Mouse (Mus musculus) liver, embryonic 16.5 days (tissue): ENCODE results near the gene Zfp704. TPM values are rescaled to one million over a fixed set of nuclear protein-coding genes. Genes with fewer than 3 reads are reported as not detected.

Experiments
- ATAC-seq: fragments of 200-750 bp; cut with Nextera tagmentation; 2 replicates; pipeline ENCODE4 v1.8.0; 2017; ENCODE audit warnings: low read depth, mild to moderate bottlenecking, moderate number of reproducible peaks, moderate library complexity
- H3K27ac ChIP-seq: fragments of 300-500 bp; sonication (generic); 2 replicates; pipeline ENCODE4 v1.5.1; 2014; ENCODE audit warnings: mild to moderate bottlenecking, low read length
- H3K27me3 ChIP-seq: fragments of 300-500 bp; sonication (generic); 2 replicates; pipeline ENCODE4 v1.6.1; 2014; ENCODE audit warnings: low read depth, low read length, mixed read lengths; ENCODE audit not compliant: control insufficient read depth, insufficient read depth
- H3K36me3 ChIP-seq: fragments of 300-500 bp; sonication (generic); 2 replicates; pipeline ENCODE4 v1.6.1; 2014; ENCODE audit warnings: mild to moderate bottlenecking; ENCODE audit not compliant: control insufficient read depth, insufficient read depth
- H3K4me1 ChIP-seq: fragments of 300-500 bp; sonication (generic); 2 replicates; pipeline ENCODE4 v1.6.1; 2014; ENCODE audit warnings: low read depth, low read length, mixed read lengths; ENCODE audit not compliant: control insufficient read depth
- H3K4me2 ChIP-seq: fragments of 300-500 bp; sonication (generic); 2 replicates; pipeline ENCODE4 v1.6.1; 2014; ENCODE audit warnings: low read depth, low read length, mixed read lengths
- H3K4me3 ChIP-seq: fragments of 300-500 bp; sonication (generic); 2 replicates; pipeline ENCODE4 v1.5.1; 2014; ENCODE audit warnings: low read depth, mild to moderate bottlenecking, low read length
- H3K9ac ChIP-seq: fragments of 300-500 bp; sonication (generic); 2 replicates; pipeline ENCODE4 v1.6.1; 2014; ENCODE audit warnings: low read depth, low read length
- H3K9me3 ChIP-seq: fragments of 300-500 bp; sonication (generic); replicated peaks from 2 replicates; pipeline ENCODE4 v1.6.1; 2016; ENCODE audit warnings: low read length; ENCODE audit not compliant: control insufficient read depth
- WGBS: fragments of 180-500 bp; shearing (Covaris S2); extraction: QIAGEN DNeasy Blood & Tissue Kit; methylation state at CpG from one replicate; pipeline ENCODE4 v1.1.7; 2014; ENCODE audit not compliant: insufficient replicate concordance; 5-methylcytosine and 5-hydroxymethylcytosine counted together
- polyA plus RNA-seq: library from polyadenylated mRNA; unstranded; fragments of >200 nt; fragmentation: Nextera tagmentation; extraction: Ambion mirVana; gene quantifications from 2 replicates; pipeline ENCODE4 v1.2.1, GENCODE M21; 2015

Gene Zfp704
- polyA plus RNA-seq, 1 experiment from 2014 or later = 0.97 TPM

GRCm38 (mm10) chr3:9583516-9583915, 26.4 kb downstream of the Zfp704 start:
- H3K4me1 ChIP-seq = peaks cover 48% of the 10 kb centered on the region
- ATAC-seq = peak; percentile 47
- no peaks in the 10 kb centered on the region for H3K9me3 ChIP-seq
- WGBS = 21% methylated on average over 2 of the region's 2 CpGs
- H3K36me3 ChIP-seq = no peaks in the 10 kb centered on the region
- H3K4me2 ChIP-seq = peak overlapping the region; percentile 18; the same call in 1 of the 2 replicates
- H3K27ac ChIP-seq = peak overlapping the region; percentile 54; the same call in 1 of the 2 replicates
- H3K4me3 ChIP-seq = no peak overlapping the region
- H3K27me3 ChIP-seq = no peaks in the 10 kb centered on the region
- H3K9ac ChIP-seq = no peak overlapping the region

GRCm38 (mm10) chr3:9580952-9581798, 28.7 kb downstream of the Zfp704 start:
- Histone ChIP-seq H3K27ac (peak overlapping the region; percentile 90), H3K9me3 (no peaks in the 10 kb centered on the region), H3K4me2 (peak overlapping the region; percentile 59), H3K9ac (peak overlapping the region; percentile 53), H3K4me3 (0 out of 2 replicates have a peak overlapping the region, but pooled peaks have one; percentile 18), H3K4me1 (peaks cover 52% of the 10 kb centered on the region), H3K27me3 (no peaks in the 10 kb centered on the region), H3K36me3 (no peaks in the 10 kb centered on the region)
- ATAC-seq = peak; percentile 95
- WGBS = 38% methylated on average over 14 of the region's 14 CpGs

- H3K4me1 ChIP-seq = peaks cover 52% of the 10 kb centered on the region
- no peak overlapping the region for H3K4me2 ChIP-seq
- no peak for ATAC-seq
- peak overlapping the region; percentile 42; the same call in 1 of the 2 replicates for H3K27ac ChIP-seq
- no peaks in the 10 kb centered on the region for H3K36me3 ChIP-seq
- WGBS = 81% methylated on average over 3 of the region's 3 CpGs
- H3K9me3 ChIP-seq = no peaks in the 10 kb centered on the region
- no peak overlapping the region for H3K4me3 ChIP-seq
- H3K9ac ChIP-seq = no peak overlapping the region
- H3K27me3 ChIP-seq = no peaks in the 10 kb centered on the region
Observed at GRCm38 (mm10) chr3:9580102-9580501, 29.8 kb downstream of the Zfp704 start.

- ATAC-seq = no peak
- Histone ChIP-seq H3K4me1 (peaks cover 58% of the 10 kb centered on the region), H3K4me2 (no peak overlapping the region), H3K36me3 (no peaks in the 10 kb centered on the region), H3K9ac (no peak overlapping the region), H3K4me3 (no peak overlapping the region), H3K9me3 (no peaks in the 10 kb centered on the region), H3K27me3 (no peaks in the 10 kb centered on the region), H3K27ac (no peak overlapping the region)
- 49% methylated on average over 4 of the region's 4 CpGs for WGBS
Observed at GRCm38 (mm10) chr3:9579028-9579643, 30.7 kb downstream of the Zfp704 start.

- H3K27ac ChIP-seq = no peak overlapping the region
- H3K4me2 ChIP-seq = no peak overlapping the region
- 74% methylated on average over 4 of the region's 4 CpGs for WGBS
- no peaks in the 10 kb centered on the region for H3K36me3 ChIP-seq
- no peak overlapping the region for H3K9ac ChIP-seq
- no peak for ATAC-seq
- no peaks in the 10 kb centered on the region for H3K27me3 ChIP-seq
- no peaks in the 10 kb centered on the region for H3K9me3 ChIP-seq
- peaks cover 48% of the 10 kb centered on the region for H3K4me1 ChIP-seq
- no peak overlapping the region for H3K4me3 ChIP-seq
Observed at GRCm38 (mm10) chr3:9576872-9577271, 33.0 kb downstream of the Zfp704 start.

- no peak overlapping the region for H3K27ac ChIP-seq
- 57% methylated on average over 8 of the region's 8 CpGs for WGBS
- no peaks in the 10 kb centered on the region for H3K36me3 ChIP-seq
- no peak for ATAC-seq
- no peak overlapping the region for H3K9ac ChIP-seq
- H3K4me1 ChIP-seq = peaks cover 33% of the 10 kb centered on the region
- no peaks in the 10 kb centered on the region for H3K9me3 ChIP-seq
- H3K4me3 ChIP-seq = no peak overlapping the region
- H3K4me2 ChIP-seq = peak overlapping the region; percentile 9; the same call in 1 of the 2 replicates
- H3K27me3 ChIP-seq = no peaks in the 10 kb centered on the region
Observed at GRCm38 (mm10) chr3:9574305-9574704, 35.6 kb downstream of the Zfp704 start.

GRCm38 (mm10) chr3:9573581-9573980, 36.3 kb downstream of the Zfp704 start:
- Histone ChIP-seq H3K4me1 (peaks cover 28% of the 10 kb centered on the region), H3K4me3 (no peak overlapping the region), H3K27ac (0 out of 2 replicates have a peak overlapping the region, but pooled peaks have one; percentile 2), H3K4me2 (no peak overlapping the region), H3K36me3 (no peaks in the 10 kb centered on the region), H3K9me3 (no peaks in the 10 kb centered on the region), H3K9ac (no peak overlapping the region), H3K27me3 (no peaks in the 10 kb centered on the region)
- WGBS = 20% methylated on average over 6 of the region's 6 CpGs
- ATAC-seq = peak; percentile 75

- Histone ChIP-seq H3K27ac (no peak overlapping the region), H3K9me3 (no peaks in the 10 kb centered on the region), H3K4me1 (peaks cover 23% of the 10 kb centered on the region), H3K36me3 (no peaks in the 10 kb centered on the region), H3K9ac (no peak overlapping the region), H3K4me2 (no peak overlapping the region), H3K4me3 (no peak overlapping the region), H3K27me3 (no peaks in the 10 kb centered on the region)
- WGBS = 62% methylated on average over 8 of the region's 8 CpGs
- no peak for ATAC-seq
Observed at GRCm38 (mm10) chr3:9572261-9572660, 37.6 kb downstream of the Zfp704 start.

- WGBS = 15% methylated on average over 4 of the region's 4 CpGs
- no peak for ATAC-seq
- Histone ChIP-seq H3K9me3 (no peaks in the 10 kb centered on the region), H3K4me2 (no peak overlapping the region), H3K9ac (no peak overlapping the region), H3K27ac (no peak overlapping the region), H3K36me3 (no peaks in the 10 kb centered on the region), H3K27me3 (no peaks in the 10 kb centered on the region), H3K4me3 (no peak overlapping the region), H3K4me1 (peaks cover 23% of the 10 kb centered on the region)
Observed at GRCm38 (mm10) chr3:9570782-9571181, 39.1 kb downstream of the Zfp704 start.
